Mouse (Mus musculus) heart, embryonic 13.5 days (tissue): Measurements from ENCODE around the gene Ccnh. TPM values are rescaled to one million over a fixed set of nuclear protein-coding genes. Genes with fewer than 3 reads are reported as not detected.
"Not testable (repeated sequence)": the region's sequence is repeated elsewhere in the genome, so short reads cannot be mapped to it uniquely, and the experiment has no call there.

Experiments
- ATAC-seq: fragments of 200-750 bp; cut with Nextera tagmentation; 2 replicates; pipeline ENCODE4 v1.8.0; 2017; ENCODE audit warnings: moderate TSS enrichment; ENCODE audit not compliant: insufficient number of reproducible peaks, low FRiP score, low TSS enrichment; ENCODE audit errors: extremely low read depth
- H3K27ac ChIP-seq: fragments of 300-500 bp; sonication (generic); replicated peaks from 2 replicates; pipeline ENCODE4 v1.5.1; 2015; ENCODE audit warnings: moderate library complexity, mild to moderate bottlenecking, inconsistent platforms
- H3K27me3 ChIP-seq: fragments of 300-500 bp; sonication (generic); replicated peaks from 2 replicates; pipeline ENCODE4 v1.6.1; 2015; ENCODE audit warnings: mild to moderate bottlenecking, inconsistent platforms
- H3K36me3 ChIP-seq: fragments of 300-500 bp; sonication (generic); 2 replicates; pipeline ENCODE4 v1.6.1; 2015; ENCODE audit warnings: mild to moderate bottlenecking, inconsistent platforms
- H3K4me1 ChIP-seq: fragments of 300-500 bp; sonication (generic); 2 replicates; pipeline ENCODE4 v1.6.1; 2015; ENCODE audit warnings: inconsistent platforms
- H3K4me2 ChIP-seq: fragments of 300-500 bp; sonication (generic); 2 replicates; pipeline ENCODE4 v1.6.1; 2015; ENCODE audit warnings: inconsistent platforms, mild to moderate bottlenecking, moderate library complexity
- H3K4me3 ChIP-seq: fragments of 300-500 bp; sonication (generic); 2 replicates; pipeline ENCODE4 v1.5.1; 2015; ENCODE audit warnings: moderate library complexity, mild to moderate bottlenecking, inconsistent platforms
- H3K9ac ChIP-seq: fragments of 300-500 bp; sonication (generic); 2 replicates; pipeline ENCODE4 v1.6.1; 2015; ENCODE audit warnings: inconsistent platforms, mild to moderate bottlenecking, moderate library complexity
- H3K9me3 ChIP-seq: fragments of 300-500 bp; sonication (generic); 2 replicates; pipeline ENCODE4 v1.6.1; 2016; ENCODE audit warnings: inconsistent platforms
- WGBS: fragments of 180-500 bp; shearing (Covaris S2); methylation state at CpG from one replicate; pipeline ENCODE4 v1.1.7; 2015; ENCODE audit warnings: mixed read lengths; 5-methylcytosine and 5-hydroxymethylcytosine counted together
- polyA plus RNA-seq: library from polyadenylated mRNA; unstranded; fragments of >200 nt; fragmentation: Nextera tagmentation; extraction: Ambion mirVana; gene quantifications from 2 replicates; pipeline ENCODE4 v1.2.1, GENCODE M21; 2015

Ccnh gene
- polyA plus RNA-seq = 55.0 and 62.4 TPM in 2 replicates

DNA sequence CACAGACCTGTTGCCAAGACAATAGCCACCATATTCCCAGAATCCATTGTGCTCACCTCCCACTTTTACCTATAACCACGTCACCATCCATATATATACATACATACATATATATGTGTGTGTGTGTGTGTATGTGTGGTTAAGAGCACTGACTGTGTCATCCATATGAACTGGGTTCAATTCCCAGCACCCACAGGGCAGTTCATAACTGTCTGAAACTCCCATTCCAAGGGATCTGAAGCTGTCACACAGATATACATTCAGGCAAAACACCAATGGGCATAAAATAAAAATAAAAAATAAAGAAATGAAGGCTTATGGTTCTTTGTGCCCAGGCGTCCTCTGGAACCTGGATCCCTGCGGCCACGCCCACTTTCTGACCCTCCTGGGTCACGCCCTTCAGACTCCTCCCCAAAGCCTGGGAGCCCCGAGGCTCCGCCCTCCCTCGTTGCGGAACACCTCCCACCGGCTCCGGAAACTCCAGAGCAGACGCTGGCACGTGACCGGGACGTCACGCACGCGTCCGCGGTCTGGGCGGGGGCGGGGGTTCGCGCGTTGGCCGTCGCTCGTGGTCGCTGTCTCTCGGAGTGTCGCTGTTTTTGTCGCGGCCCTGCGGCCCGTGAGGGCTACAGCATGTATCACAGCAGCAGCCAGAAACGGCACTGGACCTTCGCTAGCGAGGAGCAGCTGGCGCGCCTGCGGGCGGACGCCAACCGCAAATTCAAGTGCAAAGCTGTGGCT lies at the start of gene Ccnh:
Gene Ccnh, plus strand, starts transcription at position 506 of the 741 bp plus-strand sequence.
- Histone ChIP-seq H3K9ac (peak within 1 kb of the TSS; percentile 94), H3K9me3 (no peaks in the 10 kb centered on the region), H3K4me3 (peak within 1 kb of the TSS; percentile 89), H3K27ac (peak within 1 kb of the TSS; percentile 91), H3K27me3 (no peaks in the 10 kb centered on the region), H3K36me3 (peaks cover 31% of the 10 kb centered on the region), H3K4me1 (peaks cover 13% of the 10 kb centered on the region), H3K4me2 (peak within 1 kb of the TSS; percentile 77)
- WGBS = 2% methylated on average over 44 of the region's 44 CpGs
- peak; percentile 97 for ATAC-seq

- H3K27ac ChIP-seq, H3K27me3 ChIP-seq, H3K9ac ChIP-seq, ATAC-seq, H3K9me3 ChIP-seq, H3K4me2 ChIP-seq, H3K4me3 ChIP-seq, H3K4me1 ChIP-seq, H3K36me3 ChIP-seq: not testable (repeated sequence)
- WGBS = 85% methylated on average over 16 of the region's 16 CpGs
Measured at GRCm38 (mm10) chr13:85143361-85143760, 45.8 kb upstream of the Ccnh start.

- H3K4me1 ChIP-seq = no peaks in the 10 kb centered on the region
- H3K4me2 ChIP-seq = no peak overlapping the region
- H3K36me3 ChIP-seq = no peaks in the 10 kb centered on the region
- H3K27ac ChIP-seq = no peak overlapping the region
- H3K4me3 ChIP-seq = no peak overlapping the region
- H3K27me3 ChIP-seq = no peaks in the 10 kb centered on the region
- ATAC-seq = no peak
- H3K9ac ChIP-seq = no peak overlapping the region
- no peaks in the 10 kb centered on the region for H3K9me3 ChIP-seq
Measured at GRCm38 (mm10) chr13:85146471-85146870, 42.7 kb upstream of the Ccnh start.

DNA sequence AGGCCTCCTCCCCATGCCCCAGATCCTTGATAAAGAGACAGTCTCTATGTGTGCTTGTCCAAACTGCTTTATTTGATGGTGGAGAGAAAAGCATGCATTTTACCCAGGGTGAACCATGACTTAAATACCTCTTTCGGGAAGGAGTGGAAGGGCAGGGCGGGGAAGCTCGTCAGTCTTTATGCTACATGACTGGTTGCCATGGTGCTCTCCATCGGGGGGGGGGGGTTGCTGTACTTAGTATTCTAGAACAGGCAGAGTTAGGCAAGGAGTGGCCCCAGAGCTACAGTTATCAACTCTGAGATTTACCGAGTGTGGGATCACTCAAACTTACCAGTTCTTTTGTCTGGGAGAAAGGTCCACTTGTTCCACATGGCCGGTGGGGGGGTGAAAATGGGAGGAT lies 34.5 kb upstream of the Ccnh start:
- Histone ChIP-seq H3K9me3 (no peaks in the 10 kb centered on the region), H3K9ac (no peak overlapping the region), H3K4me1 (no peaks in the 10 kb centered on the region), H3K4me2 (no peak overlapping the region), H3K27me3 (no peaks in the 10 kb centered on the region), H3K27ac (no peak overlapping the region), H3K4me3 (no peak overlapping the region), H3K36me3 (no peaks in the 10 kb centered on the region)
- WGBS = 80% methylated on average over 6 of the region's 6 CpGs
- no peak for ATAC-seq

DNA sequence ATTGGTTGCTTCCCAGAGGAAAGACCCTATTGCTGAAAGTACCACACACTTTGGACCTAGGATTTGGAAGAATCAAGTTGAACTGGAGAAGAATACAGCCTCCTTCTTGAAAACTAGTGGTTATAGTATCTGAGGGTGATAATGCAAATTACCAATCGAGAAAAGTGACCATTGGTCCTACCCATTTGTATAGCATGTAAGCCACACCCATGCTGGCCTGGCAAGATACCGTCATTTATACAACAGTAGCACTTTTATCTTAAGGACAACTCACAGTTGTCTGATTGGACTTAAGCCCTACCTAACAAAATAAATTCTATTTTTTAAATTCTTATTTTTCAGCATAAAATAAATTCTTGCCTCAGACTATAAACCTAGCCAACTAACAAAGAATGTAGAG lies 29.2 kb upstream of the Ccnh start:
- Histone ChIP-seq H3K4me1 (no peaks in the 10 kb centered on the region), H3K9ac (no peak overlapping the region), H3K4me3 (no peak overlapping the region), H3K27me3 (no peaks in the 10 kb centered on the region), H3K36me3 (no peaks in the 10 kb centered on the region), H3K27ac (no peak overlapping the region), H3K4me2 (no peak overlapping the region), H3K9me3 (no peaks in the 10 kb centered on the region)
- ATAC-seq = no peak
- WGBS = 57% methylated on average over 2 of the region's 2 CpGs

GRCm38 (mm10) chr13:85164512-85165124 lies 24.6 kb upstream of the Ccnh start:
- Histone ChIP-seq H3K4me2 (no peak overlapping the region), H3K27me3 (no peaks in the 10 kb centered on the region), H3K27ac (no peak overlapping the region), H3K4me3 (no peak overlapping the region), H3K9ac (no peak overlapping the region), H3K36me3 (no peaks in the 10 kb centered on the region), H3K9me3 (no peaks in the 10 kb centered on the region), H3K4me1 (no peaks in the 10 kb centered on the region)
- WGBS = 33% methylated on average over 4 of the region's 4 CpGs
- ATAC-seq = no peak

- peak overlapping the region; percentile 89 for H3K4me3 ChIP-seq
- peak overlapping the region; percentile 94 for H3K9ac ChIP-seq
- H3K27me3 ChIP-seq = no peaks in the 10 kb centered on the region
- no peaks in the 10 kb centered on the region for H3K9me3 ChIP-seq
- H3K27ac ChIP-seq = peak overlapping the region; percentile 91
- H3K36me3 ChIP-seq = peaks cover 33% of the 10 kb centered on the region
- ATAC-seq = peak; percentile 67
- H3K4me1 ChIP-seq = peaks cover 13% of the 10 kb centered on the region
- WGBS = 0% methylated on average over 17 of the region's 17 CpGs
- H3K4me2 ChIP-seq = peak overlapping the region; percentile 77
Measured at GRCm38 (mm10) chr13:85189644-85190121, 475 bp downstream of the Ccnh start.

DNA sequence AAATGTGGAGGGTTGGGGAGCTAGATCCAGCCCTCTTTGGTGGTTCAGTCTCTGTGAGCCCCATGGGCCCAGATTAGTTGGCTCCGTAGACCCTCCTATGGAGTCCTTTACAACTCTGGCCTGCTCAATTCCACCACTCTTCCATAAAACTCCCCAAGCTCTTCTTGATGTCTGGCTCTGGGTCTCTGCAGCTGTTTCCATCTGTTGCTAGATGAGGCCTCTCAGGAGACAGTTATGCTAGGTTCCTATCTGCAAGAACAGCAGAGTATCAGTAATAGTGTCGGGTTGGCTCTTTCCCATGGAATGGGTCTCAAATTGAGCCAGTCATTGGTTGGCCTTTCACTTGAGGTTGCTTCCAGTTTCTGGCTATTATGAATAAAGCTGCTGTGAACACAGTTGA lies 2.0 kb downstream of the Ccnh start:
- H3K4me1 ChIP-seq = peaks cover 13% of the 10 kb centered on the region
- no peaks in the 10 kb centered on the region for H3K27me3 ChIP-seq
- H3K36me3 ChIP-seq = peaks cover 37% of the 10 kb centered on the region
- no peak overlapping the region for H3K4me2 ChIP-seq
- H3K4me3 ChIP-seq = no peak overlapping the region
- ATAC-seq = no peak
- 90% methylated on average over 2 of the region's 2 CpGs for WGBS
- H3K9me3 ChIP-seq = no peaks in the 10 kb centered on the region
- no peak overlapping the region for H3K27ac ChIP-seq
- no peak overlapping the region for H3K9ac ChIP-seq

GRCm38 (mm10) chr13:85207493-85207892 lies 18.3 kb downstream of the Ccnh start:
- no peak for ATAC-seq
- WGBS = 62% methylated on average over 2 of the region's 2 CpGs
- Histone ChIP-seq H3K9me3 (no peaks in the 10 kb centered on the region), H3K36me3 (peaks cover 48% of the 10 kb centered on the region), H3K4me2 (no peak overlapping the region), H3K27ac (no peak overlapping the region), H3K27me3 (no peaks in the 10 kb centered on the region), H3K4me3 (no peak overlapping the region), H3K9ac (no peak overlapping the region), H3K4me1 (peaks cover 6% of the 10 kb centered on the region)

- WGBS = 85% methylated on average over 6 of the region's 6 CpGs
- H3K36me3 ChIP-seq = peaks cover 49% of the 10 kb centered on the region
- H3K4me1 ChIP-seq = peaks cover 1% of the 10 kb centered on the region
- H3K9me3 ChIP-seq = no peaks in the 10 kb centered on the region
- H3K9ac ChIP-seq = no peak overlapping the region
- H3K27me3 ChIP-seq = no peaks in the 10 kb centered on the region
- no peak overlapping the region for H3K4me2 ChIP-seq
- H3K27ac ChIP-seq = no peak overlapping the region
- ATAC-seq = no peak
- H3K4me3 ChIP-seq = no peak overlapping the region
Measured at GRCm38 (mm10) chr13:85208656-85209055, 19.4 kb downstream of the Ccnh start.

GRCm38 (mm10) chr13:85210353-85210752 lies 21.1 kb downstream of the Ccnh start:
- ATAC-seq = no peak
- no peak overlapping the region for H3K4me3 ChIP-seq
- H3K36me3 ChIP-seq = peaks cover 46% of the 10 kb centered on the region
- no peaks in the 10 kb centered on the region for H3K27me3 ChIP-seq
- no peak overlapping the region for H3K9ac ChIP-seq
- H3K4me1 ChIP-seq = no peaks in the 10 kb centered on the region
- no peaks in the 10 kb centered on the region for H3K9me3 ChIP-seq
- 60% methylated on average over 1 of the region's 1 CpGs for WGBS
- no peak overlapping the region for H3K27ac ChIP-seq
- no peak overlapping the region for H3K4me2 ChIP-seq

DNA sequence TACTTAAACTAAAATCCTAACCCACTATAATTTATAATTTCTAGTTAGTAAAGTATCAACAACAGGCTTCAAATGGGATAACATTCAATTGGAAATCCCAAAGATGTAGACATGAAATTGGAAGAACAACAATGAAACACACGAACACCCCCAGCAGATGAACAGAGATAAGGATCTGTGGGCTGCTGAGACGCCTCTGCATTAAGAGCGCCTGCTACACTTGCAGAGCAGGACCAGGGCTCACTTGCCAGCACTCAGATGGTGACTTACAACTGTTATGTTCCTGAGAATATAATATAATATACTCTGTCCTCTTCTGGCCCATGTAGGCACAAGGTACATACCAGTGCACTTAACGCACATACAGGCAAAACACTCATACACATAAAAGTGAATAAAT lies 29.4 kb downstream of the Ccnh start:
- Histone ChIP-seq H3K4me2 (no peak overlapping the region), H3K27me3 (no peaks in the 10 kb centered on the region), H3K9ac (no peak overlapping the region), H3K36me3 (peaks cover 48% of the 10 kb centered on the region), H3K4me1 (no peaks in the 10 kb centered on the region), H3K9me3 (no peaks in the 10 kb centered on the region), H3K27ac (no peak overlapping the region), H3K4me3 (no peak overlapping the region)
- 70% methylated on average over 4 of the region's 4 CpGs for WGBS
- no peak for ATAC-seq
